Mouse (Mus musculus) G1E (cell line): ENCODE data around the gene Lemd1.

Experiments used
- CTCF ChIP-seq: IDR thresholded peaks from 2 replicates; pipeline ENCODE4 v1.5.1; 2012; ENCODE audit warnings: low read depth, low read length, inconsistent platforms, mixed read lengths
- GATA2 ChIP-seq: IDR thresholded peaks from 2 replicates; pipeline ENCODE4 v1.6.1; 2012; ENCODE audit warnings: low read depth, low read length, inconsistent platforms, borderline replicate concordance

GRCm38 (mm10) chr1:132304618-132305214 is 113.5 kb downstream of the Lemd1 start:
- TF ChIP-seq CTCF: no peak
- TF ChIP-seq GATA2: no peak
